Mouse (Mus musculus): ENCODE measurements around the gene Erc2. TPM values are rescaled to one million over a fixed set of nuclear protein-coding genes. Genes with fewer than 3 reads are reported as not detected.
A peak's percentile ranks its signal among the peaks of the same experiment; 100 is the strongest.

Gene Erc2
- polyA plus RNA-seq, 1 experiment from 2014 or later: 3.1 TPM

GRCm38 (mm10) chr14:28278951-28279350 is 656.7 kb downstream of the Erc2 start:
- no peak overlapping the region for H3K4me2 ChIP-seq (replicated peaks; ENCODE audit: low read depth)

GRCm38 (mm10) chr14:28280376-28280775 is 658.1 kb downstream of the Erc2 start:
- Histone ChIP-seq H3K9me3 (ENCODE audit: control insufficient read depth) (no peaks in the 10 kb centered on the region), H3K4me2 (replicated peaks; ENCODE audit: low read depth) (no peak overlapping the region), H3K27me3 (replicated peaks; ENCODE audit: control insufficient read depth, insufficient read depth, low read length) (no peaks in the 10 kb centered on the region), H3K9ac (ENCODE audit: low read depth, low read length) (no peak overlapping the region), H3K4me1 (replicated peaks; ENCODE audit: control insufficient read depth, insufficient read depth, low read length) (no peaks in the 10 kb centered on the region), H3K4me3 (ENCODE audit: low read depth, low read length) (no peak overlapping the region), H3K36me3 (ENCODE audit: control insufficient read depth, insufficient read depth) (no peaks in the 10 kb centered on the region), H3K27ac (ENCODE audit: low read depth, low read length) (no peak overlapping the region)
- 52% methylated on average over 1 of the region's 1 CpGs for WGBS
- no peak for TF ChIP-seq CTCF (IDR thresholded peaks at IDR 0.05; ENCODE audit: low read depth)
- no peak for ATAC-seq

More at GRCm38 (mm10) chr14:28278951-28279350, 656.7 kb downstream of the Erc2 start:
- ATAC-seq: no peak
- Histone ChIP-seq H3K36me3 (ENCODE audit: control insufficient read depth, insufficient read depth) (no peaks in the 10 kb centered on the region), H3K9me3 (ENCODE audit: control insufficient read depth) (no peaks in the 10 kb centered on the region), H3K4me1 (replicated peaks; ENCODE audit: control insufficient read depth, insufficient read depth, low read length) (no peaks in the 10 kb centered on the region), H3K27ac (ENCODE audit: low read depth, low read length) (no peak overlapping the region), H3K9ac (ENCODE audit: low read depth, low read length) (no peak overlapping the region), H3K27me3 (replicated peaks; ENCODE audit: control insufficient read depth, insufficient read depth, low read length) (no peaks in the 10 kb centered on the region), H3K4me3 (ENCODE audit: low read depth, low read length) (no peak overlapping the region)
- no peak for TF ChIP-seq CTCF (IDR thresholded peaks at IDR 0.05; ENCODE audit: low read depth)
- WGBS: 89% methylated on average over 6 of the region's 6 CpGs

GRCm38 (mm10) chr14:28283319-28284095 is 661.3 kb downstream of the Erc2 start:
- peak; percentile 67 for TF ChIP-seq CTCF (IDR thresholded peaks at IDR 0.05; ENCODE audit: low read depth)

GRCm38 (mm10) chr14:28286511-28286910 is 664.3 kb downstream of the Erc2 start:
- ATAC-seq: no peak
- H3K4me3 ChIP-seq (ENCODE audit: low read depth, low read length): no peak overlapping the region
- H3K27ac ChIP-seq (ENCODE audit: low read depth, low read length): no peak overlapping the region
- no peaks in the 10 kb centered on the region for H3K4me1 ChIP-seq (replicated peaks; ENCODE audit: control insufficient read depth, insufficient read depth, low read length)
- H3K9me3 ChIP-seq (ENCODE audit: control insufficient read depth): no peaks in the 10 kb centered on the region
- TF ChIP-seq CTCF (IDR thresholded peaks at IDR 0.05; ENCODE audit: low read depth): no peak
- H3K27me3 ChIP-seq (replicated peaks; ENCODE audit: control insufficient read depth, insufficient read depth, low read length): no peaks in the 10 kb centered on the region
- H3K4me2 ChIP-seq (replicated peaks; ENCODE audit: low read depth): no peak overlapping the region
- no peaks in the 10 kb centered on the region for H3K36me3 ChIP-seq (ENCODE audit: control insufficient read depth, insufficient read depth)
- no peak overlapping the region for H3K9ac ChIP-seq (ENCODE audit: low read depth, low read length)

More at GRCm38 (mm10) chr14:28283319-28284095, 661.3 kb downstream of the Erc2 start:
- no peak overlapping the region for H3K9ac ChIP-seq (ENCODE audit: low read depth, low read length)
- H3K36me3 ChIP-seq (ENCODE audit: control insufficient read depth, insufficient read depth): no peaks in the 10 kb centered on the region
- H3K4me3 ChIP-seq (ENCODE audit: low read depth, low read length): no peak overlapping the region
- H3K4me2 ChIP-seq (replicated peaks; ENCODE audit: low read depth): no peak overlapping the region
- 88% methylated on average over 1 of the region's 1 CpGs for WGBS
- no peak overlapping the region for H3K27ac ChIP-seq (ENCODE audit: low read depth, low read length)
- H3K9me3 ChIP-seq (ENCODE audit: control insufficient read depth): no peaks in the 10 kb centered on the region
- no peaks in the 10 kb centered on the region for H3K27me3 ChIP-seq (replicated peaks; ENCODE audit: control insufficient read depth, insufficient read depth, low read length)
- ATAC-seq: no peak
- no peaks in the 10 kb centered on the region for H3K4me1 ChIP-seq (replicated peaks; ENCODE audit: control insufficient read depth, insufficient read depth, low read length)

GRCm38 (mm10) chr14:28288196-28288595 is 666.0 kb downstream of the Erc2 start:
- no peaks in the 10 kb centered on the region for H3K27me3 ChIP-seq (replicated peaks; ENCODE audit: control insufficient read depth, insufficient read depth, low read length)
- no peaks in the 10 kb centered on the region for H3K9me3 ChIP-seq (ENCODE audit: control insufficient read depth)
- no peak overlapping the region for H3K27ac ChIP-seq (ENCODE audit: low read depth, low read length)
- WGBS: 84% methylated on average over 2 of the region's 2 CpGs
- H3K9ac ChIP-seq (ENCODE audit: low read depth, low read length): no peak overlapping the region
- H3K36me3 ChIP-seq (ENCODE audit: control insufficient read depth, insufficient read depth): no peaks in the 10 kb centered on the region
- no peak for ATAC-seq
- no peak for TF ChIP-seq CTCF (IDR thresholded peaks at IDR 0.05; ENCODE audit: low read depth)
- no peaks in the 10 kb centered on the region for H3K4me1 ChIP-seq (replicated peaks; ENCODE audit: control insufficient read depth, insufficient read depth, low read length)
- H3K4me3 ChIP-seq (ENCODE audit: low read depth, low read length): no peak overlapping the region
- H3K4me2 ChIP-seq (replicated peaks; ENCODE audit: low read depth): no peak overlapping the region

GRCm38 (mm10) chr14:28288926-28289325 is 666.7 kb downstream of the Erc2 start:
- no peak overlapping the region for H3K27ac ChIP-seq (ENCODE audit: low read depth, low read length)
- no peak overlapping the region for H3K9ac ChIP-seq (ENCODE audit: low read depth, low read length)
- H3K36me3 ChIP-seq (ENCODE audit: control insufficient read depth, insufficient read depth): no peaks in the 10 kb centered on the region
- no peak overlapping the region for H3K4me3 ChIP-seq (ENCODE audit: low read depth, low read length)
- no peak for ATAC-seq
- no peaks in the 10 kb centered on the region for H3K9me3 ChIP-seq (ENCODE audit: control insufficient read depth)
- no peak overlapping the region for H3K4me2 ChIP-seq (replicated peaks; ENCODE audit: low read depth)
- H3K27me3 ChIP-seq (replicated peaks; ENCODE audit: control insufficient read depth, insufficient read depth, low read length): no peaks in the 10 kb centered on the region
- TF ChIP-seq CTCF (IDR thresholded peaks at IDR 0.05; ENCODE audit: low read depth): no peak
- no peaks in the 10 kb centered on the region for H3K4me1 ChIP-seq (replicated peaks; ENCODE audit: control insufficient read depth, insufficient read depth, low read length)
- 64% methylated on average over 2 of the region's 2 CpGs for WGBS
